ENCODE assay signal across 8 mouse cellular contexts in genomic region chr9:106890496-106891240, GRCm38 (mm10). TPM values are rescaled to one million over a fixed set of nuclear protein-coding genes. Genes with fewer than 3 reads are reported as not detected.
A peak's percentile ranks its signal among the peaks of the same experiment; 100 is the strongest.
DNase-seq lines count a peak whose midpoint lies in the region; ATAC-seq lines count a peak whose summit lies in the region.

No protein-coding gene starts in this region.

- peak overlapping the region; percentile 94 for H3K4me3 ChIP-seq in heart, embryonic 15.5 days
- H3K4me3 ChIP-seq in limb, embryonic 11.5 days (ENCODE audit: low read depth, low read length) = peak overlapping the region; percentile 93
- H3K4me3 ChIP-seq in stomach, embryonic 15.5 days (replicated peaks) = peak overlapping the region; percentile 95

- H3K9ac ChIP-seq in heart, embryonic 15.5 days = peak overlapping the region; percentile 92
- peak overlapping the region; percentile 95 for H3K9ac ChIP-seq in limb, embryonic 11.5 days (ENCODE audit: low read length)
- H3K9ac ChIP-seq in stomach, embryonic 15.5 days = peak overlapping the region; percentile 97; the same call in 1 of the 2 replicates

- no peaks in the 10 kb centered on the region for H3K27me3 ChIP-seq in heart, embryonic 15.5 days
- H3K27me3 ChIP-seq in limb, embryonic 11.5 days (ENCODE audit: control insufficient read depth, insufficient read depth, low read length) = no peaks in the 10 kb centered on the region
- no peaks in the 10 kb centered on the region for H3K27me3 ChIP-seq in stomach, embryonic 15.5 days (replicated peaks)

- peak; percentile 55 for DNase-seq in cerebellum, adult 9-10 months
- no peak for DNase-seq in cerebellum, adult 8-10 months
- peak; percentile 82 for DNase-seq in adrenal gland, adult 8-10 months
- no peak for DNase-seq in limb, embryonic 11.5 days (ENCODE audit: low spot score)
- DNase-seq in urinary bladder, postnatal 4 days (ENCODE audit: low spot score in 2 of 2) = no peak

- peaks cover 24% of the 10 kb centered on the region for H3K36me3 ChIP-seq in heart, embryonic 15.5 days
- peaks cover 11% of the 10 kb centered on the region; the same call in 1 of the 2 replicates for H3K36me3 ChIP-seq in limb, embryonic 11.5 days (ENCODE audit: control insufficient read depth, insufficient read depth, low read length)
- peaks cover 16% of the 10 kb centered on the region for H3K36me3 ChIP-seq in stomach, embryonic 15.5 days

- WGBS in heart, embryonic 15.5 days = 40% methylated on average over 8 of the region's 8 CpGs
- WGBS in limb, embryonic 11.5 days = 66% methylated on average over 8 of the region's 8 CpGs
- WGBS in stomach, embryonic 15.5 days = 65% methylated on average over 8 of the region's 8 CpGs

- peaks cover 35% of the 10 kb centered on the region for H3K4me1 ChIP-seq in heart, embryonic 15.5 days (replicated peaks)
- peaks cover 11% of the 10 kb centered on the region for H3K4me1 ChIP-seq in limb, embryonic 11.5 days (ENCODE audit: control insufficient read depth, insufficient read depth, low read length)
- peaks cover 30% of the 10 kb centered on the region for H3K4me1 ChIP-seq in stomach, embryonic 15.5 days

- no peaks in the 10 kb centered on the region for H3K9me3 ChIP-seq in heart, embryonic 15.5 days (replicated peaks)
- H3K9me3 ChIP-seq in limb, embryonic 11.5 days (ENCODE audit: control insufficient read depth, low read length) = no peaks in the 10 kb centered on the region
- no peaks in the 10 kb centered on the region for H3K9me3 ChIP-seq in stomach, embryonic 15.5 days

- H3K4me2 ChIP-seq in heart, embryonic 15.5 days = peak overlapping the region; percentile 72
- peak overlapping the region; percentile 70 for H3K4me2 ChIP-seq in limb, embryonic 11.5 days (ENCODE audit: low read depth, severe bottlenecking)
- peak overlapping the region; percentile 57 for H3K4me2 ChIP-seq in stomach, embryonic 15.5 days

- H3K27ac ChIP-seq in heart, embryonic 15.5 days = peak overlapping the region; percentile 85; the same call in 1 of the 2 replicates
- no peak overlapping the region for H3K27ac ChIP-seq in limb, embryonic 11.5 days (replicated peaks; ENCODE audit: low read depth, low read length)
- no peak overlapping the region for H3K27ac ChIP-seq in stomach, embryonic 15.5 days

- ATAC-seq in heart, embryonic 15.5 days (replicated peaks; ENCODE audit: insufficient number of reproducible peaks, insufficient read depth, low FRiP score, low read depth) = no peak
- ATAC-seq in limb, embryonic 11.5 days (ENCODE audit: insufficient number of reproducible peaks, low FRiP score, low TSS enrichment, low read depth) = no peak
- no peak for ATAC-seq in stomach, embryonic 15.5 days (ENCODE audit: insufficient read depth, low FRiP score, low read depth)
- no peak for ATAC-seq in erythroid progenitor cell, adult 5-6 weeks (replicated peaks; ENCODE audit: low FRiP score, poor library complexity, severe bottlenecking)

RNA-seq across cellular contexts. Expression of gene Manf, which starts 1.1 kb away (rescaled TPM):
- total RNA-seq in adrenal gland, adult 8-10 months (2022) = 100 to 1,000 TPM; 306 to 450 (median 316) TPM
- polyA plus RNA-seq in heart, embryonic 15.5 days (2015; fragmentation: Nextera tagmentation; extraction: Ambion mirVana) = 188 and 199 TPM in 2 replicates
- 316 and 331 TPM in 2 replicates for polyA plus RNA-seq in limb, embryonic 11.5 days (2014; fragmentation: Nextera tagmentation; extraction: Ambion mirVana)
- polyA plus RNA-seq in stomach, embryonic 15.5 days (2015; fragmentation: Nextera tagmentation; extraction: Ambion mirVana) = 349 and 373 TPM in 2 replicates
- total RNA-seq in erythroid progenitor cell, adult 5-6 weeks (2015; ENCODE audit: low replicate concordance) = 275 and 310 TPM in 2 replicates
- 164 and 219 TPM in 2 replicates for total RNA-seq in erythroid progenitor cell, adult 5-6 weeks (2017; ENCODE audit: low replicate concordance)

RNA-seq across cellular contexts. Expression of gene Rbm15b, which starts 3.4 kb away (rescaled TPM):
- total RNA-seq in adrenal gland, adult 8-10 months (2022) = 10 to 100 TPM; 20.7 to 28.9 (median 26.6) TPM
- 3.7 and 7.6 TPM in 2 replicates for polyA plus RNA-seq in heart, embryonic 15.5 days (2015; fragmentation: Nextera tagmentation; extraction: Ambion mirVana)
- 23.1 and 26.6 TPM in 2 replicates for polyA plus RNA-seq in limb, embryonic 11.5 days (2014; fragmentation: Nextera tagmentation; extraction: Ambion mirVana)
- polyA plus RNA-seq in stomach, embryonic 15.5 days (2015; fragmentation: Nextera tagmentation; extraction: Ambion mirVana) = 8.1 and 9.4 TPM in 2 replicates
- total RNA-seq in erythroid progenitor cell, adult 5-6 weeks (2015; ENCODE audit: low replicate concordance) = 18.4 TPM in 2 replicates
- 18.2 and 21.9 TPM in 2 replicates for total RNA-seq in erythroid progenitor cell, adult 5-6 weeks (2017; ENCODE audit: low replicate concordance)

Comparison
In these comparisons a context has a peak if more than half of its experiments do, and no peak if none do; other contexts are left out.
1. DNase-seq: peak in cerebellum, adult 9-10 months (single experiment) and adrenal gland, adult 8-10 months (single experiment); none in cerebellum, adult 8-10 months (single experiment), limb, embryonic 11.5 days (single experiment) and urinary bladder, postnatal 4 days (0 of 2).
2. Peak in every context shown above with its lines, with median percentiles within 50 percentile points of each other: H3K4me2 ChIP-seq, H3K4me3 ChIP-seq and H3K9ac ChIP-seq.